Mouse (Mus musculus) left cerebral cortex, postnatal 25 days (tissue): Measurements from ENCODE around the gene Hk1. TPM values are rescaled to one million over a fixed set of nuclear protein-coding genes. Genes with fewer than 3 reads are reported as not detected.

ENCODE experiments used
- DNase-seq, 2 experiments: peaks; one replicate each; pipeline ENCODE4 v3.0.0; 2022; ENCODE audit warnings: low spot score in 2 of 2, mixed read lengths in 1 of 2
- intact Hi-C: fragments of 180-260 bp; cut with DNase I; formaldehyde crosslinking; loops from one replicate; pipeline ENCODE4 v1.15.1; 2025
- total RNA-seq, 2 experiments: library from RNA; stranded (reverse); gene quantifications; 2 replicates each; pipeline ENCODE4 v1.2.3; 2021

Gene Hk1
- total RNA-seq, 2 experiments from 2014 or later: 305 to 321 TPM

DNA sequence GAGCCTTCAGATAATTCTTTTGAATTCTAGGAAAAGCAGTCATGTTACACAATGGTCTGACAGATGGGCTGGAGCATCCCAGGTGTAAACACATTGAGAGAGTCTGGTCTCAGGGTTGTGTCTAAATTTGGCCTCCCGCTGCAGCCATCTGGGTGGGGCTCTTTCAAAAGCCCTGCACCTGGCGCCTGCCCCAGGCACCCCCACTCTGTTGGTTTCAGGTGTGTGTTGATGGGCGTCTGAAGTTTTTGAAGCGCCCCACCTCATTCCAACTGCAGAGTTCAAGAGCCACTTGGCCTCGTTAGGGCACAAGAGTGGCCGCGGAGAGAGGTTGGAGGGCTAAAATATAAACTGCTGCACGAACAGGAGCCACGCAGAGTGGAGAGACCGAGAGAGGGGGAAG, 137.3 kb downstream of the Hk1 start:
- peak in 1 of 2 experiments; percentile 43 for DNase-seq
- intact Hi-C loops: loop anchor here (2.0 to 10.0 kb wide), 2 partner anchors 140 to 398 kb away; no protein-coding TSS in a partner anchor

GRCm38 (mm10) chr10:62239270-62239669, 140.4 kb downstream of the Hk1 start:
- intact Hi-C loops: no loop called here
- no peak for DNase-seq

- DNase-seq: peak; percentile 13 to 29
- intact Hi-C loops: no loop called here
Measured at GRCm38 (mm10) chr10:62238688-62239087, 141.0 kb downstream of the Hk1 start.

- DNase-seq: no peak
- intact Hi-C loops: no loop called here
Measured at GRCm38 (mm10) chr10:62237205-62237604, 142.5 kb downstream of the Hk1 start.

DNA sequence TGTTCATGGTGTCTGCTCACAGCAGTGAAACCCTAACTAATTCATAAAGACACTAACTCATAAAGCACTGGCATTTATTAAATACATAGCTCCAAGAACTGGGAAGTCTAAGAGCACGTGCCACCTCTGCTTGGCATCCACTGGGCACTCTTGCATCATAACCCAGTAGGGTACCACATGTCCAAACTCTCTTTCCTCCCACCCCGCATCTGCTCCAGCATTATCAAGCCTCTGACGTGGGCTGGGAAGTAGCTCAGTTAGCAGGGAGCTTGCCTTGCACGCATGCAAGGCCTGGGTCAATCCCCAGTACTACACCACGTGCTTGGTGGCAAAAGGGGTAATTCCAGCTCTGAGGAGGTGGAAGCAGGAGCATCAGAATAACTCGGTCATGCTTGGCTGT, 143.5 kb downstream of the Hk1 start:
- intact Hi-C loops: no loop called here
- DNase-seq: peak in 1 of 2 experiments; percentile 57

DNA sequence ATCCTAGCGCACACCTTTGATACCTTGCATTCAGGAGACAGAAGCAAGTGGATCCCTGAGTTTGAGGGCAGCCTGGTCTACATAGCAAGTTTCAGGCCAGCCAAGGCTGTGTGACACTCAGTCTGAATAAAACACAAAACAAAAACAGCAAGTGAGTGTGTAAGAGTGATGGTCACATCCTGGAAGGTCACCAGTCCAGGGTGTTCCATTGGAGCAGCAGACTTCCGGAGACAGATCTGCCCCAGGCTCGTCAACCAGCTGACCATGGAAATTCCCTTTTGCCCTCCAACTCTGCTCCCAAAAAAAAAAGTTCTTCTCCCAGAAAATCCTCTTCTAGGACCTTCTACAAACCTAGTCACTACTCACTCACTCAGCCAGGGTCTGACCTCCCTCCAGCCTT, 147.9 kb downstream of the Hk1 start:
- intact Hi-C loops: no loop called here
- DNase-seq: no peak

- no peak for DNase-seq
- intact Hi-C loops: no loop called here
Measured at GRCm38 (mm10) chr10:62231395-62231732, 148.3 kb downstream of the Hk1 start.

DNA sequence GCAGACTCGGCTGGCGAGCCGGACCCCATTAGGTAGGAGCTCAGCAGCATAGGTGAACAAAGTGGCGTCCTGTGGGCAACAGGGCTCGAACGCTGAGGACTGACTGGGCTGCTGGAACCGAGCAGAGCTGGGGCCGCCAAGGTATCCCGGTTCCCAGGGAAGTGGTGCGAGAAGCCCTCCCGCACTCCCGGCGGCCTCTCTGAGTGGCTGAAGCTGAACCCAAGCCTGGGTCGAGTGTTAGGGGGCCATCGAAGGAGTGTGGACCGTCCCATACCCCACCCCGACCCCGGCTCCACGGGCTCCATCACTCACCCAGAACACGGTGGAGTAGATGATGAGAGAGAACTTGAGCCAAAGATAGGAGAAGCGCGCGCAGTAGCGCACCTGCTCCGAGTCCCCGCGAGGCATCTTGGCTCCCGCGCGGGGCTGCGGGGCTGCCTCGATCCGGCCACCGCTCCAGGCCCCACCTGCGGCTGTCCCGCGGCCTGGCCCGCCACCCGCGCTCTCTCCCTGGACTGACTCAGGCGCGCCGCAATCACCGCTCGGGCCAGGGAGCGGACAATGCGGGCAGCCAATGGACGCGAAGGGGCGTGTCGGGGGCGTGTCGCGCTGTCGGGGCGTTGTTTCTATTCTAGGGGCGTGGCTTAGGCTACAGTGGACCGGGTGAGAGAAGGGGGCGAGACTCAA, 148.9 kb downstream of the Hk1 start, which contains the start of gene Tspan15:
Gene Tspan15, minus strand, starts transcription at position 544 of the 687 bp plus-strand sequence.
- intact Hi-C loops: no loop called here
- DNase-seq: peak; percentile 81 to 87

DNA sequence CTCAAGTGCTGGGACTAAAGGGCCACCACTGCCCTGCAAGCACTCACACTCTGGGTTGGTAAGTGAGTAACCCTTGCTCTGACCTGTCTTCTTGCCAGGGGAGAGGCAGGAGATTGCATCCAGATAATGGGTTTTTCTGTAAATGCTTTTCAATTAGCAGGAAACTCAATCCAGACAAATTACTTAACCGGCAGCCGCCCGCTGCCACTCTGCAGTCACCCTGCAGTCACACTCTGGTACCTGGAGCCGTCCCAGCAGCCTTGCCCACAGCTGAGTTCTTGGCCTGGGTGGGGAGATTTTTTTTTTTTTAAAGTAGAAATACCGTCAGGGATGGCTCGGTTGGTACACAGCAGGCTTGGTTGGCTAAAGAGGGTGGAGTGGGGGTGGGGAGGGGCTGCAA, 151.6 kb downstream of the Hk1 start:
- intact Hi-C loops: no loop called here
- DNase-seq: no peak

DNA sequence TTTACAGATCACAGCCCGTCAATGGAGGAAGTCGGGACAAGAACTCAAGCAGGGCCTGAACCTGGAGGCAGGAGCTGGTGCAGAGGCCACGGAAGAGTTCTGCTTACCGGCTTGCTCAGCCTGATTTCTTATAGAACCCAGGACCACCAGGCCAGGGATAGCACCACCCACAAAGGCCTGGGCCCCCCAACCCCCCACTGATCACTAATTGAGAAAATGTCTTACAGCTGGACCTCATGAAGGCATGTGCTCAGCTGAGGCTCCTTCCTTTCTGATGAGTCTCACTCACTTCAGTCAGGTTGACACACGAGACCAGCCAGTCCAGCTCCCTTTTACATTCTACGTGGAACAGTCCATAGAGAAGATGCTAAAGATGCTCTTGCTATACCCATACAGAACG, 153.9 kb downstream of the Hk1 start:
- no peak for DNase-seq
- intact Hi-C loops: no loop called here

DNA sequence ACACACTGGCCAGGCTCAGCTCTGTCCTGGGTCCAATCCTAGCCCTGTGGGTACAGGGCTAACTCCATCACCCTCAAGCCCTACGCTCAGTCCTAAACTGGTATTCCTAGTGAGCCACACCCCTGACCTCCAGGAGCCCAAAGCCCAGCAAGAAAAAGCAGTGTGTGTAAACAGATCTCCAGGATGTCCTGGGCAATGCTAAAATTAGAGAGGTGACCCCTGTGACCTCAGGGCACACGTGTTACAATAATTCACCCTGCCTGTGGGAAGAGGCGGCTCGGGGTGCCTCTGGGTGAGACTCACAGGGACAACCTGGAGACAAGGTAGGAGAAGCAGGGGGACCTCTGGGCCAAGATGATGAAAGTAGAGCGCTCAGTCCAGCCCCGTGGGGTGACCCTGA, 155.5 kb downstream of the Hk1 start:
- intact Hi-C loops: no loop called here
- no peak for DNase-seq

GRCm38 (mm10) chr10:62222777-62223176, 156.9 kb downstream of the Hk1 start:
- intact Hi-C loops: no loop called here
- DNase-seq: no peak

DNA sequence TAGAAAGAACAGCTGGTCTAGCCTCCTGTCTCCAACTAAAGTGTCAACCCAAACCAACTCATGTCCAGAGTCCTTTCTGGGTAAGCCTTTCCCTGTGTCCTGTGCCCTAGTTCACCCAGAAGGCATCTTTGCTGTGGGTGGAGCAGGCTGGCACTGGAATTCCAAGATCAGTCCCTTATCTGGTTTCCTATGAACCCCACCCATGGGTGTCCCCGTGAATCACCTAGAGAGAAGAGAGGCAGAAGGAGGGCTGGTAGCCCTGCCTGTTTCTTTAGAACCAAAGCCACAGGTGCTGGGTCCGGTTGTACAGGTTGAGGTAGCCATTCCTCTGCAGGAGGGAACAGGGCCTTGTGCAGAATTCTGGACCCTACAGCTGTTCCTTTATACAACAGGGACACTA, 158.1 kb downstream of the Hk1 start:
- DNase-seq: no peak

DNA sequence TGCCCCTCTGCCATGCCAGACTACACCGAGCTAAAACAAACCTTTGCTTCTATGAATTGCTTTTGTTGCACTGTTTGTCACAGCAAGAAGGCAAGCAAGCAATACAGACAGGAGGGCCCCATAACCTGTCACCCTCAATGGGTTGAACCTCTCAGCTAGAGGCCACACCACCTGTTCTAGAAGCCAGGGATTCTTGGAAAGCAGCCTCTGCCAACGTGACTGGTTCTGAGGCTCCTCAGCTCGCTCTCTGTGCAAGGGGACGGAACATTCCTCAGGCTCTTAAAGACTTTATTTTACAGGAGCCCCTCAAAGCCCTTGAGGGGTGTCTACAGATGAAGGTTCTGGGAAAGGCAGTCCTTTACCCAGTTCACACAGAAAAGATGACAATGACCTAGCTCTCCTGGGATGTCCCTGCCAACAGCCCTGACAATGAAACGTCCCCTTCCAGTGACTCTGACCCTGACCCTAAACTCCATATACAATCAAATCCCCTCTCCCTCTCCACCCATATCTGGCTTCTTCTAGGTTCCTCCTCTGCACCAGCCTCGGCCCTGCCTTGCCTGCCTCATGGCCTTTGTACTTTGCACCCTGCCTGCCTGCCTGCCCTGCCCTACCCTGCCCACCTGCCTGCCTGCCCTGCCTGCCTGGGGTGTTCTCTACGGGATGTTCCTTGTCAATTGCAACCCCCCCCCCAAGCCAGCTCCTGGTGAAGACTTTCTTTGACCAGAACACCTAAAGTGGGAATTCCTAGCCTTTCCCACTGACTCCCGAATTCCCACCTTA, 158.8 kb downstream of the Hk1 start:
- intact Hi-C loops: no loop called here
- DNase-seq: no peak

More for the DNA sequence above, 158.1 kb downstream of the Hk1 start:
- intact Hi-C loops: no loop called here

Other genes starting within 250 kb of the Hk1 start
- not detected for gene Neurog3, start 246.8 kb downstream of the Hk1 start, total RNA-seq
- 10 to 100 TPM; 53.0 to 54.6 TPM for gene Fam241b, start 236.0 kb downstream of the Hk1 start, total RNA-seq
- 10 to 100 TPM; 11.1 to 13.7 TPM for gene Tspan15, start 148.7 kb downstream of the Hk1 start, total RNA-seq
- gene Tacr2, start 127.5 kb downstream of the Hk1 start, total RNA-seq: under 1 TPM; 0.16 to 0.18 TPM
- 10 to 100 TPM; 12.9 to 13.3 TPM for gene Hkdc1, start 42.6 kb upstream of the Hk1 start, total RNA-seq
- gene 4930507D05Rik, start 69.6 kb upstream of the Hk1 start, total RNA-seq: 1 to 10 TPM; 1.3 to 1.8 TPM
- gene Supv3l1, start 69.8 kb upstream of the Hk1 start, total RNA-seq: 10 to 100 TPM; 22.0 to 22.6 TPM
- gene Vps26a, start 106.9 kb upstream of the Hk1 start, total RNA-seq: 10 to 100 TPM; 48.9 to 52.9 TPM
- 1 to 10 TPM; 8.2 to 9.1 TPM for gene Srgn, start 147.5 kb upstream of the Hk1 start, total RNA-seq
- 100 to 1,000 TPM; 169 to 181 TPM for gene Kif1bp, start 198.5 kb upstream of the Hk1 start, total RNA-seq
- gene Ddx21, start 222.4 kb upstream of the Hk1 start, total RNA-seq: 10 to 100 TPM; 21.7 to 22.2 TPM